Mouse (Mus musculus): ENCODE data around the gene Ppp1r14a.

Gene Ppp1r14a

GRCm38 (mm10) chr7:29279924-29280323, 9.2 kb upstream of the Ppp1r14a start:
- no peak for DNase-seq (ENCODE audit: low read depth, low spot score)

- DNase-seq (ENCODE audit: low read depth, low spot score), result no peak
Measured at GRCm38 (mm10) chr7:29280801-29281200, 8.3 kb upstream of the Ppp1r14a start.

GRCm38 (mm10) chr7:29281201-29282073, 7.7 kb upstream of the Ppp1r14a start, which contains the start of gene Spint2:
Gene Spint2, minus strand, starts transcription at chr7:29281912.
- peak; percentile 89 for DNase-seq (ENCODE audit: low read depth, low spot score)

- DNase-seq (ENCODE audit: low read depth, low spot score), result no peak
Measured at GRCm38 (mm10) chr7:29282074-29282554, 7.0 kb upstream of the Ppp1r14a start.

GRCm38 (mm10) chr7:29283876-29284275, 5.2 kb upstream of the Ppp1r14a start:
- DNase-seq (ENCODE audit: low read depth, low spot score), result no peak

- DNase-seq (ENCODE audit: low read depth, low spot score), result no peak
Measured at GRCm38 (mm10) chr7:29284523-29284922, 4.6 kb upstream of the Ppp1r14a start.

GRCm38 (mm10) chr7:29287481-29287880, 1.6 kb upstream of the Ppp1r14a start:
- no peak for DNase-seq (ENCODE audit: low read depth, low spot score)

- DNase-seq (ENCODE audit: low read depth, low spot score), result no peak
Measured at GRCm38 (mm10) chr7:29288079-29288478, 1.0 kb upstream of the Ppp1r14a start.

GRCm38 (mm10) chr7:29289856-29290255, 748 bp downstream of the Ppp1r14a start:
- no peak for DNase-seq (ENCODE audit: low read depth, low spot score)

- no peak for DNase-seq (ENCODE audit: low read depth, low spot score)
Measured at GRCm38 (mm10) chr7:29290691-29291485, 1.8 kb downstream of the Ppp1r14a start.

GRCm38 (mm10) chr7:29291616-29292457, 2.7 kb downstream of the Ppp1r14a start:
- DNase-seq (ENCODE audit: low read depth, low spot score), result no peak

- DNase-seq (ENCODE audit: low read depth, low spot score), result no peak
Measured at GRCm38 (mm10) chr7:29292458-29293098, 3.5 kb downstream of the Ppp1r14a start.

GRCm38 (mm10) chr7:29293131-29294065, 4.3 kb downstream of the Ppp1r14a start:
- DNase-seq (ENCODE audit: low read depth, low spot score), result no peak

- DNase-seq (ENCODE audit: low read depth, low spot score), result no peak
Measured at GRCm38 (mm10) chr7:29294111-29294761, 5.1 kb downstream of the Ppp1r14a start.

GRCm38 (mm10) chr7:29295861-29296647, 6.9 kb downstream of the Ppp1r14a start:
- no peak for DNase-seq (ENCODE audit: low read depth, low spot score)

- DNase-seq (ENCODE audit: low read depth, low spot score), result peak; percentile 73
Measured at GRCm38 (mm10) chr7:29296998-29297397, 7.9 kb downstream of the Ppp1r14a start.

- peak; percentile 83 for DNase-seq (ENCODE audit: low read depth, low spot score)
Measured at GRCm38 (mm10) chr7:29301127-29301566, 12.0 kb downstream of the Ppp1r14a start.

- DNase-seq (ENCODE audit: low read depth, low spot score), result no peak
Measured at GRCm38 (mm10) chr7:29302641-29303040, 13.5 kb downstream of the Ppp1r14a start.
